Mouse (Mus musculus): ENCODE measurements at regions not wholly inside any gene's neighbourhood (a gene's known extent, or its start where the extent isn't known, plus 50 kb on each side); places are given as distances from the start of the nearest gene placed in this dataset.

- ATAC-seq (ENCODE audit: insufficient read depth, low FRiP score, low TSS enrichment): no peak
- H3K27ac ChIP-seq (ENCODE audit: low read depth, low read length): no peak overlapping the region
- H3K4me2 ChIP-seq (ENCODE audit: low read depth): no peak overlapping the region
- no peaks in the 10 kb centered on the region for H3K4me1 ChIP-seq (ENCODE audit: control insufficient read depth, insufficient read depth, low read length)
- no peaks in the 10 kb centered on the region for H3K36me3 ChIP-seq (ENCODE audit: control insufficient read depth, insufficient read depth, low read length)
- no peak for DNase-seq (ENCODE audit: low spot score)
- no peak overlapping the region for H3K9ac ChIP-seq (ENCODE audit: low read length)
- H3K4me3 ChIP-seq (ENCODE audit: low read depth, low read length): no peak overlapping the region
- no peaks in the 10 kb centered on the region for H3K27me3 ChIP-seq (ENCODE audit: control insufficient read depth, insufficient read depth, low read length)
- H3K9me3 ChIP-seq (ENCODE audit: control insufficient read depth, low read length): no peaks in the 10 kb centered on the region
Observed at GRCm38 (mm10) chr17:93355238-93355637, 156.4 kb downstream of the Adcyap1 start.

- H3K36me3 ChIP-seq (ENCODE audit: control insufficient read depth, insufficient read depth, low read length): no peaks in the 10 kb centered on the region
- H3K9ac ChIP-seq (ENCODE audit: low read length): no peak overlapping the region
- no peaks in the 10 kb centered on the region for H3K27me3 ChIP-seq (ENCODE audit: control insufficient read depth, insufficient read depth, low read length)
- H3K4me3 ChIP-seq (ENCODE audit: low read depth, low read length): no peak overlapping the region
- H3K4me1 ChIP-seq (ENCODE audit: control insufficient read depth, insufficient read depth, low read length): no peaks in the 10 kb centered on the region
- DNase-seq (ENCODE audit: low spot score): no peak
- H3K9me3 ChIP-seq (ENCODE audit: control insufficient read depth, low read length): no peaks in the 10 kb centered on the region
- H3K4me2 ChIP-seq (ENCODE audit: low read depth): no peak overlapping the region
- no peak overlapping the region for H3K27ac ChIP-seq (ENCODE audit: low read depth, low read length)
- ATAC-seq (ENCODE audit: insufficient read depth, low FRiP score, low TSS enrichment): no peak
Observed at GRCm38 (mm10) chr17:93362926-93363325, 164.1 kb downstream of the Adcyap1 start.

- H3K27me3 ChIP-seq (ENCODE audit: control insufficient read depth, insufficient read depth, low read length): no peaks in the 10 kb centered on the region
- DNase-seq (ENCODE audit: low spot score) (no peak), ATAC-seq (ENCODE audit: insufficient read depth, low FRiP score, low TSS enrichment) (no peak)
- H3K27ac ChIP-seq (ENCODE audit: low read depth, low read length): no peak overlapping the region
- no peaks in the 10 kb centered on the region for H3K4me1 ChIP-seq (ENCODE audit: control insufficient read depth, insufficient read depth, low read length)
- H3K9me3 ChIP-seq (ENCODE audit: control insufficient read depth, low read length): no peaks in the 10 kb centered on the region
- no peak overlapping the region for H3K4me3 ChIP-seq (ENCODE audit: low read depth, low read length)
- H3K36me3 ChIP-seq (ENCODE audit: control insufficient read depth, insufficient read depth, low read length): no peaks in the 10 kb centered on the region
- H3K4me2 ChIP-seq (ENCODE audit: low read depth): no peak overlapping the region
- H3K9ac ChIP-seq (ENCODE audit: low read length): no peak overlapping the region
Observed at GRCm38 (mm10) chr17:93377453-93378091, 178.8 kb downstream of the Adcyap1 start.

- Histone ChIP-seq H3K36me3 (ENCODE audit: control insufficient read depth, insufficient read depth, low read length) (no peaks in the 10 kb centered on the region), H3K4me2 (ENCODE audit: low read depth) (no peak overlapping the region), H3K4me3 (ENCODE audit: low read depth, low read length) (no peak overlapping the region), H3K4me1 (ENCODE audit: control insufficient read depth, insufficient read depth, low read length) (no peaks in the 10 kb centered on the region), H3K27ac (ENCODE audit: low read depth, low read length) (no peak overlapping the region), H3K9ac (ENCODE audit: low read length) (no peak overlapping the region), H3K9me3 (ENCODE audit: control insufficient read depth, low read length) (no peaks in the 10 kb centered on the region), H3K27me3 (ENCODE audit: control insufficient read depth, insufficient read depth, low read length) (no peaks in the 10 kb centered on the region)
- WGBS: 89% methylated on average over 4 of the region's 4 CpGs
- ATAC-seq (ENCODE audit: insufficient read depth, low FRiP score, low TSS enrichment) (no peak), DNase-seq (ENCODE audit: low spot score) (no peak)
Observed at GRCm38 (mm10) chr17:93379789-93380398, 181.1 kb downstream of the Adcyap1 start.

GRCm38 (mm10) chr17:93390256-93390655 is 191.4 kb downstream of the Adcyap1 start:
- no peak for DNase-seq (ENCODE audit: low spot score)
- H3K9me3 ChIP-seq (ENCODE audit: control insufficient read depth, low read length): no peaks in the 10 kb centered on the region
- H3K9ac ChIP-seq (ENCODE audit: low read length): no peak overlapping the region
- H3K4me1 ChIP-seq (ENCODE audit: control insufficient read depth, insufficient read depth, low read length): no peaks in the 10 kb centered on the region
- H3K27me3 ChIP-seq (ENCODE audit: control insufficient read depth, insufficient read depth, low read length): no peaks in the 10 kb centered on the region
- no peak overlapping the region for H3K4me3 ChIP-seq (ENCODE audit: low read depth, low read length)
- no peak overlapping the region for H3K27ac ChIP-seq (ENCODE audit: low read depth, low read length)
- WGBS: 77% methylated on average over 3 of the region's 3 CpGs
- H3K36me3 ChIP-seq (ENCODE audit: control insufficient read depth, insufficient read depth, low read length): no peaks in the 10 kb centered on the region
- no peak overlapping the region for H3K4me2 ChIP-seq (ENCODE audit: low read depth)
- no peak for ATAC-seq (ENCODE audit: insufficient read depth, low FRiP score, low TSS enrichment)

- Histone ChIP-seq H3K4me3 (ENCODE audit: low read depth, low read length) (no peak overlapping the region), H3K4me1 (ENCODE audit: control insufficient read depth, insufficient read depth, low read length) (no peaks in the 10 kb centered on the region), H3K27me3 (ENCODE audit: control insufficient read depth, insufficient read depth, low read length) (no peaks in the 10 kb centered on the region), H3K36me3 (ENCODE audit: control insufficient read depth, insufficient read depth, low read length) (no peaks in the 10 kb centered on the region), H3K4me2 (ENCODE audit: low read depth) (no peak overlapping the region), H3K27ac (ENCODE audit: low read depth, low read length) (no peak overlapping the region), H3K9me3 (ENCODE audit: control insufficient read depth, low read length) (no peaks in the 10 kb centered on the region), H3K9ac (ENCODE audit: low read length) (no peak overlapping the region)
- DNase-seq (ENCODE audit: low spot score): peak; percentile 11
- ATAC-seq (ENCODE audit: insufficient read depth, low FRiP score, low TSS enrichment): no peak
- 83% methylated on average over 1 of the region's 1 CpGs for WGBS
Observed at GRCm38 (mm10) chr17:93409329-93409728, 210.5 kb downstream of the Adcyap1 start.

All from neural tube, embryonic 11.5 days (tissue).